ENCODE assay signal across 18 mouse cellular contexts in the genomic region with DNA sequence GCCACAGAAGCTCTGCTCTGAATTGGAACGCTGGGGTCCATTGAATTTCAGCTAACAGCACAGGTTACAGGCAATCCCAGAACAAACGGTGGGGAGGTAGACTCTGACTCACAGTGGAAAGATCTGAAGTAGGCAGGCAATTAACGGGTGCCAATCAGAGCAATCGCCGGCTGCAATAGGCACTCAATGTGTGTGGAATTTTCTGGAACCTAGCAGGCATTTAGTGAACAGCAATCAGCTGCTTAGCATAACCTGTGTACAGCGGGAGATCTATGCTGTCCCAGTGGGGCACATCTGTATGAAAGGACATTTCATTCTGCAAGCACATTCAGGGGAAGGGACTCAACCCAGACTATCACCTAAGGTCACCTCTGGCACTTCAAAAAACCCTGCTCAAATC.
"Had no signal": no experiment of that assay in that cellular context is flagged by ENCODE, and none has a peak within 500 bp of the region (broad histone marks: within the 10 kb centered on the region; RNA-seq: fewer than 3 reads in every experiment).

No protein-coding gene starts in this region.

- DNase-seq: liver, postnatal 0 days; lung, adult 2 months; lung, postnatal 14 days; lung, postnatal 36 days; right cerebral cortex, postnatal 14 days; thymus, adult 18-20 months; thymus, postnatal 14 days; thymus, postnatal 36 days had no signal

- H3K36me3 ChIP-seq: lung, embryonic 15.5 days; midbrain, embryonic 13.5 days; midbrain, embryonic 15.5 days; neural tube, embryonic 12.5 days; stomach, embryonic 15.5 days had no signal

- H3K4me1 ChIP-seq: lung, embryonic 15.5 days; megakaryocyte, embryonic 14.5 days; midbrain, embryonic 13.5 days; midbrain, embryonic 15.5 days; neural tube, embryonic 12.5 days; stomach, embryonic 15.5 days had no signal

- H3K27me3 ChIP-seq: lung, embryonic 15.5 days; megakaryocyte, embryonic 14.5 days; midbrain, embryonic 13.5 days; midbrain, embryonic 15.5 days; neural tube, embryonic 12.5 days; stomach, embryonic 15.5 days had no signal

- H3K27ac ChIP-seq: lung, embryonic 15.5 days; macrophage; midbrain, embryonic 13.5 days; midbrain, embryonic 15.5 days; neural tube, embryonic 12.5 days; stomach, embryonic 15.5 days; stomach, postnatal 0 days had no signal

- H3K4me3 ChIP-seq: lung, embryonic 15.5 days; megakaryocyte, embryonic 14.5 days; midbrain, embryonic 13.5 days; midbrain, embryonic 15.5 days; neural tube, embryonic 12.5 days; stomach, embryonic 15.5 days had no signal

- ATAC-seq: liver, postnatal 0 days; lung, postnatal 0 days; midbrain, embryonic 13.5 days; midbrain, embryonic 15.5 days had no signal

- H3K9me3 ChIP-seq: lung, embryonic 15.5 days; megakaryocyte, embryonic 14.5 days; midbrain, embryonic 13.5 days; midbrain, embryonic 15.5 days; neural tube, embryonic 12.5 days; stomach, embryonic 15.5 days had no signal

- H3K9ac ChIP-seq: liver, postnatal 0 days; lung, embryonic 15.5 days; midbrain, embryonic 13.5 days; midbrain, embryonic 15.5 days; neural tube, embryonic 12.5 days; stomach, embryonic 15.5 days had no signal

- H3K4me2 ChIP-seq: lung, embryonic 15.5 days; midbrain, embryonic 11.5 days; midbrain, embryonic 13.5 days; midbrain, embryonic 15.5 days; neural tube, embryonic 12.5 days; stomach, embryonic 15.5 days had no signal
